Mouse (Mus musculus) G1E (cell line): ENCODE results near the gene Zzef1.

Source experiments
- CTCF ChIP-seq: IDR thresholded peaks from 2 replicates; pipeline ENCODE4 v1.5.1; 2012; ENCODE audit warnings: low read depth, low read length, inconsistent platforms, mixed read lengths
- GATA1 ChIP-seq: IDR thresholded peaks from 2 replicates; pipeline ENCODE4 v1.6.1; 2012; ENCODE audit warnings: borderline replicate concordance, low read length, inconsistent platforms, mixed read lengths
- GATA2 ChIP-seq: IDR thresholded peaks from 2 replicates; pipeline ENCODE4 v1.6.1; 2012; ENCODE audit warnings: low read depth, low read length, inconsistent platforms, borderline replicate concordance
- TAL1 ChIP-seq: conservative IDR thresholded peaks from 2 replicates; pipeline ENCODE4 v1.6.1; 2012; ENCODE audit warnings: low read depth, low read length, inconsistent platforms, mixed read lengths

DNA sequence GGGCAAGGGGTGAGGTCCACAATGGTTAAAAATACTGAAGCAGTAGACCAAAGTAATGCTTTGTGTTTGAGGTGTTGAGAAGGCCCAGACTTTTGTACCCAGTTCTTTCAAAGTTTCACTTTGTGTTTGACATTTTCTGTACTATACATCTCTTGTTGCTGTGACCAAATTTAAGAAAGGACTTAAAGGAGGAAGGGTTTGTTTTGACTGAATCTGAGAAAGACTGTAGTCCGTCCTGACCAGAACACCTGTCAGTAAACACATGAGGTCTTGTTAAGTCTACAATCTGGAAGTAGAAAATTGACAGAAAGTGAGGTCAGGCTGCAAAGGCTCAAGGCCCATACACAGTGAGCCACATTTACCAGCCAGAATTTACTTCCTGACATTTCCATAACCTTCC is 20.8 kb downstream of the Zzef1 start:
- no peak for TF ChIP-seq CTCF
- no peak for TF ChIP-seq GATA1
- no peak for TF ChIP-seq GATA2
- TF ChIP-seq TAL1 = no peak
